Mouse (Mus musculus): ENCODE data around the gene Gucd1. TPM values are rescaled to one million over a fixed set of nuclear protein-coding genes. Genes with fewer than 3 reads are reported as not detected.
"Not testable (repeated sequence)": the region's sequence is repeated elsewhere in the genome, so short reads cannot be mapped to it uniquely, and the experiment has no call there.

Gene Gucd1
- total and polyA plus RNA-seq, 2 experiments from 2014 or later, result 12.6 to 41.2 TPM

GRCm38 (mm10) chr10:75514361-75514760, 3.4 kb downstream of the Gucd1 start:
- Histone ChIP-seq H3K9me3 (ENCODE audit: low read length) (no peaks in the 10 kb centered on the region), H3K27me3 (ENCODE audit: insufficient read depth, low read length) (no peaks in the 10 kb centered on the region), H3K4me2 (ENCODE audit: low read depth, low read length, poor library complexity, severe bottlenecking) (no peak overlapping the region), H3K9ac (replicated peaks; ENCODE audit: low read length, poor library complexity, severe bottlenecking) (no peak overlapping the region), H3K4me1 (ENCODE audit: insufficient read depth, low read length) (peaks cover 12% of the 10 kb centered on the region), H3K4me3 (ENCODE audit: low read depth, low read length) (no peak overlapping the region), H3K36me3 (ENCODE audit: insufficient read depth, low read length) (peaks cover 23% of the 10 kb centered on the region), H3K27ac (ENCODE audit: low read depth, low read length) (no peak overlapping the region)
- TF ChIP-seq CTCF (IDR thresholded peaks at IDR 0.05), result no peak
- no peak for DNase-seq (ENCODE audit: low spot score)
- no peak for ATAC-seq (ENCODE audit: low FRiP score)
- WGBS, result 86% methylated on average over 7 of the region's 7 CpGs

GRCm38 (mm10) chr10:75513306-75514067, 4.3 kb downstream of the Gucd1 start:
- H3K27ac ChIP-seq (ENCODE audit: low read depth, low read length), result no peak overlapping the region

GRCm38 (mm10) chr10:75512796-75513195, 5.0 kb downstream of the Gucd1 start:
- H3K4me3 ChIP-seq (ENCODE audit: low read depth, low read length), result no peak overlapping the region
- no peak overlapping the region for H3K27ac ChIP-seq (ENCODE audit: low read depth, low read length)
- TF ChIP-seq CTCF (IDR thresholded peaks at IDR 0.05), result no peak
- 89% methylated on average over 7 of the region's 7 CpGs for WGBS
- H3K9me3 ChIP-seq (ENCODE audit: low read length), result no peaks in the 10 kb centered on the region
- H3K9ac ChIP-seq (replicated peaks; ENCODE audit: low read length, poor library complexity, severe bottlenecking), result no peak overlapping the region
- no peak for DNase-seq (ENCODE audit: low spot score)
- no peaks in the 10 kb centered on the region for H3K27me3 ChIP-seq (ENCODE audit: insufficient read depth, low read length)
- ATAC-seq (ENCODE audit: low FRiP score), result no peak
- H3K4me1 ChIP-seq (ENCODE audit: insufficient read depth, low read length), result peaks cover 6% of the 10 kb centered on the region
- H3K36me3 ChIP-seq (ENCODE audit: insufficient read depth, low read length), result peaks cover 39% of the 10 kb centered on the region
- no peak overlapping the region for H3K4me2 ChIP-seq (ENCODE audit: low read depth, low read length, poor library complexity, severe bottlenecking)

More at GRCm38 (mm10) chr10:75513306-75514067, 4.3 kb downstream of the Gucd1 start:
- Histone ChIP-seq H3K4me3 (ENCODE audit: low read depth, low read length) (no peak overlapping the region), H3K9me3 (ENCODE audit: low read length) (no peaks in the 10 kb centered on the region), H3K36me3 (ENCODE audit: insufficient read depth, low read length) (peaks cover 32% of the 10 kb centered on the region), H3K9ac (replicated peaks; ENCODE audit: low read length, poor library complexity, severe bottlenecking) (no peak overlapping the region), H3K4me2 (ENCODE audit: low read depth, low read length, poor library complexity, severe bottlenecking) (no peak overlapping the region), H3K27me3 (ENCODE audit: insufficient read depth, low read length) (no peaks in the 10 kb centered on the region), H3K4me1 (ENCODE audit: insufficient read depth, low read length) (peaks cover 6% of the 10 kb centered on the region)
- ATAC-seq (ENCODE audit: low FRiP score) (no peak), DNase-seq (ENCODE audit: low spot score) (no peak)
- 89% methylated on average over 8 of the region's 8 CpGs for WGBS
- TF ChIP-seq CTCF (IDR thresholded peaks at IDR 0.05), result no peak

- peaks cover 44% of the 10 kb centered on the region for H3K36me3 ChIP-seq (ENCODE audit: insufficient read depth, low read length)
- WGBS, result 93% methylated on average over 7 of the region's 7 CpGs
- no peaks in the 10 kb centered on the region for H3K9me3 ChIP-seq (ENCODE audit: low read length)
- no peak overlapping the region for H3K9ac ChIP-seq (replicated peaks; ENCODE audit: low read length, poor library complexity, severe bottlenecking)
- H3K4me2 ChIP-seq (ENCODE audit: low read depth, low read length, poor library complexity, severe bottlenecking), result no peak overlapping the region
- H3K27me3 ChIP-seq (ENCODE audit: insufficient read depth, low read length), result no peaks in the 10 kb centered on the region
- H3K4me3 ChIP-seq (ENCODE audit: low read depth, low read length), result no peak overlapping the region
- DNase-seq (ENCODE audit: low spot score) (no peak), ATAC-seq (ENCODE audit: low FRiP score) (no peak)
- no peak overlapping the region for H3K27ac ChIP-seq (ENCODE audit: low read depth, low read length)
- peaks cover 6% of the 10 kb centered on the region for H3K4me1 ChIP-seq (ENCODE audit: insufficient read depth, low read length)
- TF ChIP-seq CTCF (IDR thresholded peaks at IDR 0.05), result no peak
Observed at GRCm38 (mm10) chr10:75511897-75512296, 5.9 kb downstream of the Gucd1 start.

GRCm38 (mm10) chr10:75511060-75511459, 6.7 kb downstream of the Gucd1 start:
- Histone ChIP-seq H3K4me1 (ENCODE audit: insufficient read depth, low read length) (peaks cover 4% of the 10 kb centered on the region), H3K9me3 (ENCODE audit: low read length) (no peaks in the 10 kb centered on the region), H3K27ac (ENCODE audit: low read depth, low read length) (no peak overlapping the region), H3K4me3 (ENCODE audit: low read depth, low read length) (no peak overlapping the region), H3K9ac (replicated peaks; ENCODE audit: low read length, poor library complexity, severe bottlenecking) (no peak overlapping the region), H3K27me3 (ENCODE audit: insufficient read depth, low read length) (no peaks in the 10 kb centered on the region), H3K36me3 (ENCODE audit: insufficient read depth, low read length) (peaks cover 49% of the 10 kb centered on the region), H3K4me2 (ENCODE audit: low read depth, low read length, poor library complexity, severe bottlenecking) (no peak overlapping the region)
- WGBS, result 88% methylated on average over 9 of the region's 9 CpGs
- DNase-seq (ENCODE audit: low spot score), result no peak
- no peak for TF ChIP-seq CTCF (IDR thresholded peaks at IDR 0.05)
- ATAC-seq (ENCODE audit: low FRiP score), result no peak

GRCm38 (mm10) chr10:75510446-75510845, 7.3 kb downstream of the Gucd1 start:
- H3K4me2 ChIP-seq (ENCODE audit: low read depth, low read length, poor library complexity, severe bottlenecking), result no peak overlapping the region
- ATAC-seq (ENCODE audit: low FRiP score), result no peak
- H3K9me3 ChIP-seq (ENCODE audit: low read length), result no peaks in the 10 kb centered on the region
- no peak for TF ChIP-seq CTCF (IDR thresholded peaks at IDR 0.05)
- H3K4me1 ChIP-seq (ENCODE audit: insufficient read depth, low read length), result no peaks in the 10 kb centered on the region
- no peaks in the 10 kb centered on the region for H3K27me3 ChIP-seq (ENCODE audit: insufficient read depth, low read length)
- 92% methylated on average over 7 of the region's 7 CpGs for WGBS
- DNase-seq (ENCODE audit: low spot score), result no peak
- no peak overlapping the region for H3K27ac ChIP-seq (ENCODE audit: low read depth, low read length)
- H3K9ac ChIP-seq (replicated peaks; ENCODE audit: low read length, poor library complexity, severe bottlenecking), result no peak overlapping the region
- H3K4me3 ChIP-seq (ENCODE audit: low read depth, low read length), result no peak overlapping the region
- peaks cover 49% of the 10 kb centered on the region for H3K36me3 ChIP-seq (ENCODE audit: insufficient read depth, low read length)

- 93% methylated on average over 3 of the region's 3 CpGs for WGBS
- H3K9me3 ChIP-seq (ENCODE audit: low read length); ATAC-seq (ENCODE audit: low FRiP score): not testable (repeated sequence)
Observed at GRCm38 (mm10) chr10:75505928-75506327, 11.8 kb downstream of the Gucd1 start.

More at GRCm38 (mm10) chr10:75505928-75506327, 11.8 kb downstream of the Gucd1 start:
- peaks cover 44% of the 10 kb centered on the region for H3K36me3 ChIP-seq (ENCODE audit: insufficient read depth, low read length)
- H3K27me3 ChIP-seq (ENCODE audit: insufficient read depth, low read length); H3K4me1 ChIP-seq (ENCODE audit: insufficient read depth, low read length); H3K4me3 ChIP-seq (ENCODE audit: low read depth, low read length); H3K27ac ChIP-seq (ENCODE audit: low read depth, low read length); H3K4me2 ChIP-seq (ENCODE audit: low read depth, low read length, poor library complexity, severe bottlenecking); H3K9ac ChIP-seq (replicated peaks; ENCODE audit: low read length, poor library complexity, severe bottlenecking); DNase-seq (ENCODE audit: low spot score): not testable (repeated sequence)
